Mouse (Mus musculus): ENCODE results near the gene Slit3.

DNA sequence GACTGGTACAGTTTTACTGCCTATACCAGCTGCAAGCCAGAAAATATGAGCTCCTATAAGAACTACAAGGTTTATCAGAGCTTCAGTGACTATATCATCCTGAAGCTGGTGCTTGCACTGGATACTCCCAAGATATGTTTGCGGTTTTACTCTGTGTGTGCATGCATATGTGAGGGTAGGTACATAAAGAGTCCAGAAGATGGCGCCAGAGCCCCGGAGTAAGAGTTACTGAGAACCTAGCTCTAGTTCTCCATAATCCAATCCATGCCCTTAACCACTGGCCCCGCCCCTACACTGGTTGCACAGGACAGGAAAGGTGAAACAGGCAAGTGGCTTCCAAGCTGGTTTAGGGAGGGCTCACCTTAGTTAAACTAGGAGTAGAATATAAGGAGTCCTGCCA lies 246.2 kb downstream of the Slit3 start:
- TF ChIP-seq CTCF (IDR thresholded peaks at IDR 0.05 in 2 of 3, conservative IDR thresholded peaks at IDR 0.05 in 1 of 3; ENCODE audit: control insufficient read depth in 1 of 3, insufficient read depth in 1 of 3, low read depth in 2 of 3, low read length in 3 of 3, poor library complexity in 1 of 3, severe bottlenecking in 1 of 3) (0 out of 6 replicates have a peak, but pooled peaks of 1 of the 3 experiments have one; percentile 7), TAL1 (IDR thresholded peaks at IDR 0.05; ENCODE audit: low read length) (no peak), MAZ (IDR thresholded peaks at IDR 0.05; ENCODE audit: low read depth, low read length) (no peak), SIN3A (IDR thresholded peaks at IDR 0.05; ENCODE audit: low read length) (no peak), EP300 (IDR thresholded peaks at IDR 0.05; ENCODE audit: low read depth in 1 of 2, low read length in 2 of 2) (no peak), POLR2A (IDR thresholded peaks at IDR 0.05; ENCODE audit: control insufficient read depth in 1 of 2, insufficient read depth in 1 of 2, low read depth in 1 of 2, low read length in 2 of 2, poor library complexity in 1 of 2) (no peak), MXI1 (IDR thresholded peaks at IDR 0.05; ENCODE audit: low read depth, low read length) (no peak), GATA1 (IDR thresholded peaks at IDR 0.05; ENCODE audit: low read depth, low read length) (no peak), ZC3H11A (IDR thresholded peaks at IDR 0.05; ENCODE audit: low read depth, low read length) (no peak)

Data from MEL (cell line).